Mouse (Mus musculus): ENCODE results near the gene Inf2. TPM values are rescaled to one million over a fixed set of nuclear protein-coding genes. Genes with fewer than 3 reads are reported as not detected.

The Inf2 gene
- total RNA-seq, 2 experiments from 2014 or later = 70.1 to 84.3 TPM

Small RNAs within 50 kb of the gene (microRNA-seq; reads per million reads assigned to microRNA genes)
- 0.79 to 4.0 reads per million in 2 experiments for gene Mir6939

Other genes starting within 250 kb of the Inf2 start
- under 1 TPM; 0.33 to 0.44 TPM for gene A530016L24Rik, start 99.3 kb upstream of the Inf2 start, total RNA-seq (2021)
- 100 to 1,000 TPM; 138 to 146 TPM for gene Tmem179, start 72.0 kb upstream of the Inf2 start, total RNA-seq (2021)
- 1 to 10 TPM; 6.5 to 8.4 TPM for gene Adssl1, start 31.3 kb downstream of the Inf2 start, total RNA-seq (2021)
- 10 to 100 TPM; 14.5 to 16.8 TPM for gene Siva1, start 55.9 kb downstream of the Inf2 start, total RNA-seq (2021)
- gene Akt1, start 86.1 kb downstream of the Inf2 start, total RNA-seq (2021) = 100 to 1,000 TPM; 137 to 144 TPM
- under 1 TPM; 0.25 to 0.68 TPM for gene Zbtb42, start 90.0 kb downstream of the Inf2 start, total RNA-seq (2021)
- 100 to 1,000 TPM; 223 to 225 TPM for gene Cep170b, start 131.7 kb downstream of the Inf2 start, total RNA-seq (2021)
- gene Pld4, start 171.9 kb downstream of the Inf2 start, total RNA-seq (2021) = 10 to 100 TPM in 1 of 2 experiments, 1 to 10 TPM in 1; 9.8 to 11.4 TPM
- 1 to 10 TPM; 8.4 to 8.8 TPM for gene Ahnak2, start 213.9 kb downstream of the Inf2 start, total RNA-seq (2021)
- 10 to 100 TPM; 16.7 to 17.0 TPM for gene Clba1, start 220.2 kb downstream of the Inf2 start, total RNA-seq (2021)
- gene Cdca4, start 240.6 kb downstream of the Inf2 start, total RNA-seq (2021) = 1 to 10 TPM; 9.7 to 9.8 TPM